Mouse (Mus musculus) lung, embryonic 14.5 days (tissue): ENCODE data around the gene Rpgrip1l. TPM values are rescaled to one million over a fixed set of nuclear protein-coding genes. Genes with fewer than 3 reads are reported as not detected.

Source experiments
- ATAC-seq: fragments of 200-750 bp; cut with Nextera tagmentation; 2 replicates; pipeline ENCODE4 v1.8.0; 2017; ENCODE audit warnings: mild to moderate bottlenecking, moderate TSS enrichment, moderate library complexity; ENCODE audit not compliant: insufficient read depth
- DNase-seq: peaks from one replicate; pipeline ENCODE4 v3.0.0-alpha.2; 2015
- H3K27ac ChIP-seq: fragments of 300-500 bp; sonication (generic); 2 replicates; pipeline ENCODE4 v1.5.1; 2014; ENCODE audit warnings: low read depth, mild to moderate bottlenecking, moderate library complexity
- H3K27me3 ChIP-seq: fragments of 300-500 bp; sonication (generic); 2 replicates; pipeline ENCODE4 v1.6.1; 2014; ENCODE audit warnings: low read length, control low read depth; ENCODE audit not compliant: insufficient read depth
- H3K36me3 ChIP-seq: fragments of 300-500 bp; sonication (generic); 2 replicates; pipeline ENCODE4 v1.6.1; 2014; ENCODE audit warnings: control low read depth; ENCODE audit not compliant: insufficient read depth
- H3K4me1 ChIP-seq: fragments of 300-500 bp; sonication (generic); 2 replicates; pipeline ENCODE4 v1.6.1; 2014; ENCODE audit warnings: antibody characterized with exemption, control low read depth; ENCODE audit not compliant: insufficient read depth
- H3K4me2 ChIP-seq: fragments of 300-500 bp; sonication (generic); 2 replicates; pipeline ENCODE4 v1.6.1; 2014; ENCODE audit warnings: mild to moderate bottlenecking
- H3K4me3 ChIP-seq: fragments of 300-500 bp; sonication (generic); 2 replicates; pipeline ENCODE4 v1.5.1; 2014; ENCODE audit warnings: low read depth, low read length
- H3K9ac ChIP-seq: fragments of 300-500 bp; sonication (generic); 2 replicates; pipeline ENCODE4 v1.6.1; 2014
- H3K9me3 ChIP-seq: fragments of 300-500 bp; sonication (generic); 2 replicates; pipeline ENCODE4 v1.6.1; 2016; ENCODE audit warnings: low read depth, low read length, control low read depth
- CTCF ChIP-seq: IDR thresholded peaks from 2 replicates; pipeline ENCODE4 v1.5.1; 2016; ENCODE audit warnings: antibody characterized with exemption, low read depth
- WGBS: fragments of 180-500 bp; shearing (Covaris S2); extraction: QIAGEN DNeasy Blood & Tissue Kit; methylation state at CpG from one replicate; pipeline ENCODE4 v1.1.7; 2014; 5-methylcytosine and 5-hydroxymethylcytosine counted together
- polyA plus RNA-seq: library from polyadenylated mRNA; unstranded; fragments of >200 nt; fragmentation: Nextera tagmentation; extraction: Ambion mirVana; gene quantifications from 2 replicates; pipeline ENCODE4 v1.2.1, GENCODE M21; 2014

Rpgrip1l gene
- polyA plus RNA-seq, 1 experiment from 2014 or later = 10.4 TPM

GRCm38 (mm10) chr8:91329461-91329850 lies 16.4 kb upstream of the Rpgrip1l start:
- Histone ChIP-seq H3K27ac (peak overlapping the region; percentile 10; the same call in 1 of the 2 replicates), H3K36me3 (peaks cover 9% of the 10 kb centered on the region; the same call in 1 of the 2 replicates), H3K4me1 (peaks cover 31% of the 10 kb centered on the region), H3K9me3 (no peaks in the 10 kb centered on the region), H3K4me3 (no peak overlapping the region), H3K9ac (no peak overlapping the region), H3K4me2 (no peak overlapping the region), H3K27me3 (no peaks in the 10 kb centered on the region)
- ATAC-seq (no peak), DNase-seq (no peak)
- WGBS = 31% methylated on average over 6 of the region's 6 CpGs
- TF ChIP-seq CTCF = no peak

- TF ChIP-seq CTCF = no peak
- no peak overlapping the region for H3K4me3 ChIP-seq
- peaks cover 31% of the 10 kb centered on the region for H3K4me1 ChIP-seq
- H3K4me2 ChIP-seq = no peak overlapping the region
- ATAC-seq = no peak
- H3K36me3 ChIP-seq = peaks cover 9% of the 10 kb centered on the region; the same call in 1 of the 2 replicates
- 70% methylated on average over 9 of the region's 9 CpGs for WGBS
- DNase-seq = no peak
- peak overlapping the region; percentile 10; the same call in 1 of the 2 replicates for H3K27ac ChIP-seq
- H3K9ac ChIP-seq = no peak overlapping the region
- H3K9me3 ChIP-seq = no peaks in the 10 kb centered on the region
- H3K27me3 ChIP-seq = no peaks in the 10 kb centered on the region
Measured at GRCm38 (mm10) chr8:91329056-91329455, 16.0 kb upstream of the Rpgrip1l start.

GRCm38 (mm10) chr8:91327471-91328205 lies 14.6 kb upstream of the Rpgrip1l start:
- WGBS = 79% methylated on average over 11 of the region's 11 CpGs

GRCm38 (mm10) chr8:91326946-91327345 lies 13.9 kb upstream of the Rpgrip1l start:
- no peak for TF ChIP-seq CTCF
- no peak overlapping the region for H3K4me2 ChIP-seq
- no peak overlapping the region for H3K9ac ChIP-seq
- DNase-seq = no peak
- no peaks in the 10 kb centered on the region for H3K27me3 ChIP-seq
- peaks cover 9% of the 10 kb centered on the region; the same call in 1 of the 2 replicates for H3K36me3 ChIP-seq
- no peak for ATAC-seq
- H3K27ac ChIP-seq = no peak overlapping the region
- peaks cover 25% of the 10 kb centered on the region for H3K4me1 ChIP-seq
- no peak overlapping the region for H3K4me3 ChIP-seq
- H3K9me3 ChIP-seq = no peaks in the 10 kb centered on the region
- 85% methylated on average over 6 of the region's 6 CpGs for WGBS

More at GRCm38 (mm10) chr8:91327471-91328205, 14.6 kb upstream of the Rpgrip1l start:
- ATAC-seq = no peak
- Histone ChIP-seq H3K36me3 (peaks cover 9% of the 10 kb centered on the region; the same call in 1 of the 2 replicates), H3K4me1 (peaks cover 26% of the 10 kb centered on the region), H3K27me3 (no peaks in the 10 kb centered on the region), H3K27ac (no peak overlapping the region), H3K9ac (no peak overlapping the region), H3K4me2 (no peak overlapping the region), H3K4me3 (no peak overlapping the region), H3K9me3 (no peaks in the 10 kb centered on the region)
- DNase-seq = no peak
- TF ChIP-seq CTCF = no peak

GRCm38 (mm10) chr8:91326018-91326417 lies 13.0 kb upstream of the Rpgrip1l start:
- Histone ChIP-seq H3K9me3 (no peaks in the 10 kb centered on the region), H3K27ac (no peak overlapping the region), H3K9ac (no peak overlapping the region), H3K4me3 (no peak overlapping the region), H3K4me2 (no peak overlapping the region), H3K27me3 (no peaks in the 10 kb centered on the region), H3K4me1 (peaks cover 22% of the 10 kb centered on the region), H3K36me3 (peaks cover 9% of the 10 kb centered on the region; the same call in 1 of the 2 replicates)
- no peak for ATAC-seq
- 61% methylated on average over 3 of the region's 3 CpGs for WGBS
- no peak for TF ChIP-seq CTCF
- DNase-seq = no peak

GRCm38 (mm10) chr8:91324916-91325315 lies 11.9 kb upstream of the Rpgrip1l start:
- Histone ChIP-seq H3K9me3 (no peaks in the 10 kb centered on the region), H3K4me2 (no peak overlapping the region), H3K4me1 (peaks cover 11% of the 10 kb centered on the region), H3K36me3 (peaks cover 9% of the 10 kb centered on the region; the same call in 1 of the 2 replicates), H3K27me3 (no peaks in the 10 kb centered on the region), H3K27ac (no peak overlapping the region), H3K4me3 (no peak overlapping the region), H3K9ac (no peak overlapping the region)
- 86% methylated on average over 4 of the region's 4 CpGs for WGBS
- DNase-seq (no peak), ATAC-seq (no peak)
- no peak for TF ChIP-seq CTCF

GRCm38 (mm10) chr8:91324271-91324670 lies 11.2 kb upstream of the Rpgrip1l start:
- no peak overlapping the region for H3K27ac ChIP-seq
- ATAC-seq (no peak), DNase-seq (no peak)

More at GRCm38 (mm10) chr8:91324271-91324670, 11.2 kb upstream of the Rpgrip1l start:
- no peaks in the 10 kb centered on the region for H3K9me3 ChIP-seq
- H3K4me1 ChIP-seq = peaks cover 5% of the 10 kb centered on the region
- peaks cover 9% of the 10 kb centered on the region; the same call in 1 of the 2 replicates for H3K36me3 ChIP-seq
- TF ChIP-seq CTCF = peak; percentile 23
- WGBS = 62% methylated on average over 9 of the region's 9 CpGs
- H3K9ac ChIP-seq = no peak overlapping the region
- no peak overlapping the region for H3K4me2 ChIP-seq
- H3K27me3 ChIP-seq = no peaks in the 10 kb centered on the region
- no peak overlapping the region for H3K4me3 ChIP-seq
